Mouse (Mus musculus) right cerebral cortex, adult 2 months (tissue): ENCODE measurements at regions not wholly inside any gene's neighbourhood (a gene's known extent, or its start where the extent isn't known, plus 50 kb on each side); places are given as distances from the start of the nearest gene placed in this dataset.
A peak's percentile ranks its signal among the peaks of the same experiment; 100 is the strongest.

ENCODE experiments used
- DNase-seq, 2 experiments: peaks; one replicate each; pipeline ENCODE4 v3.0.0; 2021 to 2022; ENCODE audit warnings: low spot score in 2 of 2

DNA sequence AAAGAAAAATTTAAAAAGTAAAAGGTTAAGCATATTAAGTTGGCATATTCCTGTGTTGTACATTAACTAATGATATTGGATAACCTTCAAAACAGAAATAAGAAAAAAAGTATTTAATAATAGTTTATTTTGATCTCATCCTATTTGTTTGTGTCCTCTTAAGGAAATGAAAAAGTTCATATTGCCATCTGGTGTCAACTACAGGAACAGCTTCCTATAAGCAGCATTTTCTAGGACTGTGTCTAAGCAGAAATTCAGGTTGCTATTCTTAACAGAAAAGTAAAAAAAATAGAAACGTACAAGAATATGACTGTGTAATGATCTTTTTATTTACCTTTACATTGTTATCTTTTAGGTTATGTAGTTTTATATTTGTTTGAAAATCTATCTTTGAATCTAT, 313.4 kb upstream of the G6pd2 start:
- no peak for DNase-seq

DNA sequence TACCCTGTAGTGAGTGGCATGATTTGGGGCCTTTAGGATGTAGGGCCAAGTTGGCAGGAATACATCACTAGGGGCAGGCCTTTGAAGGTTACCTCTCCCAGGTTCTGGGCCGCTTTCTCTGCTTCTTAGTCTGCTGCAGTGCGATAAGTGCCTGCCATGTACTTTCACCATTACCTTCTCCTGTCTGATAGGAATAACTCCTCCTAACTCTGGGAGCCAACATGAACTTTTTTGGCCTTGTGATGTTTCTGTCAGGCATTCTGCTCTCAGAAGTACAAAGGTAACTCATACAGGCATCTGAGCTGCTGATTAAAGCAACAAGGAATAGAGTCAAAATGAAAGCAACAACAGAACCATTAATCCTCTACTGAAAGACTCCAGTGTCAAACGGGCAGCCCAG, 301.2 kb upstream of the G6pd2 start:
- DNase-seq = no peak

DNA sequence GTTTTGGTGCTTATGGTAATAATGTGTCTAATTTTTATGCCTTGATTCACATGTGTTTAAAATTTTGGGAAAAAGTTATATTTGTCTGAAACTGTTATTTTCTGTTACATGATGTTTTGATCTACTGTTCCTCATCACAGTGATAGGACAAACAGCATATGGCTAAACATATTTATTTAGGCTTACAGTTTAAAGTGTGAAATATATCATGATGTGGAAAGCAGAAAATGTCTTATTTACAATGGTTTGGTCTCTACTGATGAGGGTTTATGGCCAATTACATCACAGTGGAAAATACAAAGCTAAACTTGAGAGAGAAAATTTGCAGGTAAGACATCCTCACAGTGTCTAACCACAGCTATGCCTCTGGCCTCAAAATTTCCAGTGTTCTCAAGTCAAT, 268.1 kb upstream of the G6pd2 start:
- DNase-seq = no peak

DNA sequence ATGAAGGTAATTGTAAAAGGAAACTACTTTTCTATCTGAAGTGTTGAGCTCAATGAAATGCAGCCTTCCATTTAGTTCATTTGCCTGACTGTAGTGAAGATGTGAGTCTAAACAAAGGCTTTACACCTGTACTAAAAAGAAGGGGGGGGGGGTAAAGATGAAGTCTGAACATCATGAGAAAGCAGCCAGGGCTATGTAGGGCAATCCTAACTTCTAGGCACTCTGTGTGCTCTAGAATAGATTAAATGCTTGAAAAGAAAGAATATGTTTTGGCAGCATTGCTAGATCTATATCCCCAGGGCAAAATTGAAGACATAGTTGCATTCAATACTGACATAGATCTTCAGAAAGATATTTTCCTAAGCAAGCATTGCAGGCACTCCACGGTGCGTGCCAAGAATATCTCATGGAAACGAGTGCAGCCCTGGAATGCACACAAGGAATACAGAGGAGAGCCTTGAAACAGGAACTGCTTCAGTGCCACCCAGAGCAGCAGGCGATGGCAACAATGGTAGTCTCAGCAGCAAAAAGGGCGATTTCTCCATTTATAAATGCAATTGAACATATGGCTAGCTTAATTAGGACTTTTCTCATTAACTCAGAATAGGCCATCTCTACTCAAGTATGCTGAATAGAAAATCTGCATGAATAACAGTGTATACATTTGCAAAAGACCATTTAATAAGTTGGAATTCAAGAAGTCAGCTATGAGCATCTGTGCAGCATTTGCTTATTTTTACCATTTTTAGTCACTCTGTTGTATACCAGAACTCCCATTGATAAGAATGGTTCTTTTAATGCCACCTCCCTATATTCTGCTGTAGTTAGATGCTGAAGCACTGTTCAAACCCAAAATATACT, 261.8 kb upstream of the G6pd2 start:
- peak; percentile 5 to 12 for DNase-seq

DNA sequence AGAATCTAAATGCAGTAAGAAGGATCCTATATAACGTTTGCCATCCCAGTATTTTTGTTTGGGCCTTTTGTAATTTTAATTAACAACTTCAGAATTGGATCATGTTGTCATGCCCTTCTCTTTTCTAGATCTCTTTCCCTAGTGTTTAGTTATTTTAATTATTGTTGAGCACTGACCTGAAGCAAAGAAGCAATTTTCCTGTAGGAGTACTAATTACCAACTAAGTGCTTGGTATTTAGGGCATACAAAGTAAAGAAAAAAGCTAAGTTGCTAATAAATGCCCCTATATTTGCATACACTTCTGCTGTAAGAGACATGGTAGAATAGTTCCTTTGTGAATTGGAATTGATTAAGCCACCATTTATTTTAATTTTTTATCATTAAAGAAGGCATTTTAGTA, 255.1 kb upstream of the G6pd2 start:
- DNase-seq = no peak
